Mouse (Mus musculus): ENCODE results near the gene St3gal5. TPM values are rescaled to one million over a fixed set of nuclear protein-coding genes. Genes with fewer than 3 reads are reported as not detected.

St3gal5 gene
- total RNA-seq, 2 experiments from 2014 or later: 58.4 to 66.9 TPM

DNA sequence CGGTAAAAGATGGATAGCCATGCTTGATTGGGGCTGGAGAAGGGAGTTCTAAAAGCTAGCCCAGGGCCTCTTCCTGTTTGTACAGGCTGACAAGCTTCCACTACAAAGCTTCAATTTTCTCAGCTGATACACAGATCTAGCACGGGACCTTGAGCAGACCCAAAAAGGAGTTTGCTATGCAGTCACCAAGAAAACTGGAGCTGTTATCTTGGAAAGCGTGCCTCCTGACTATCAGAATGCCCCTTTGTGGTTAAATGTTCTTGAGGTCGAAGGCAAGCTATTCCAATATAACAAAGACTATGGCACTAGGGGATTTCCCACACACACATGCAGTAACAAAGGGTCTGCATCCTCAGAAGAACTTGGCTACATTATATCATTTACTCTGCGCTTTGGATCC is 1.2 kb upstream of the St3gal5 start:
- intact Hi-C loops (cut with DNase I): loop anchor here (2.0 to 5.0 kb wide), 3 partner anchors 114 to 166 kb away; no protein-coding TSS in a partner anchor
- DNase-seq: no peak

DNA sequence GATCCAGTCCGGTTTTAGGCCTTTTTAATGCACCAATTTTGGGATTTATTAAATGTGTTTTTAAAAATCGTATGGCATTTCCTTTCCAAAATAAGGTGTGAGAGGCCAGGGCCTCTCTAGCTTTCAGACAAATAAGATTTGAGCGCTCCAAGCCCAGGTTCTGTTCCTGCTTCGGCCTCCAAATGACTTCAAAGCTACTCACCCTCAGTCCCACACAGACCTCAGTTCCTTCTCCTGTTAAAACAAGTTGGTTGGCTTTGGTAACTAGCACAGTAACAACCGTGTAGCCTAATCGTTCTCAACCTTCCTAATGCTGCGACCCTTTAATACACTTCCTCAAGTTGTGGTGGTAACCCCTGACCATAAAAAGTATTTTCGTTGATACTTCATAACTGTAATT is 723 bp upstream of the St3gal5 start:
- no peak for DNase-seq
- intact Hi-C loops (cut with DNase I): loop anchor here (2.0 to 5.0 kb wide), 3 partner anchors 114 to 166 kb away; no protein-coding TSS in a partner anchor

DNA sequence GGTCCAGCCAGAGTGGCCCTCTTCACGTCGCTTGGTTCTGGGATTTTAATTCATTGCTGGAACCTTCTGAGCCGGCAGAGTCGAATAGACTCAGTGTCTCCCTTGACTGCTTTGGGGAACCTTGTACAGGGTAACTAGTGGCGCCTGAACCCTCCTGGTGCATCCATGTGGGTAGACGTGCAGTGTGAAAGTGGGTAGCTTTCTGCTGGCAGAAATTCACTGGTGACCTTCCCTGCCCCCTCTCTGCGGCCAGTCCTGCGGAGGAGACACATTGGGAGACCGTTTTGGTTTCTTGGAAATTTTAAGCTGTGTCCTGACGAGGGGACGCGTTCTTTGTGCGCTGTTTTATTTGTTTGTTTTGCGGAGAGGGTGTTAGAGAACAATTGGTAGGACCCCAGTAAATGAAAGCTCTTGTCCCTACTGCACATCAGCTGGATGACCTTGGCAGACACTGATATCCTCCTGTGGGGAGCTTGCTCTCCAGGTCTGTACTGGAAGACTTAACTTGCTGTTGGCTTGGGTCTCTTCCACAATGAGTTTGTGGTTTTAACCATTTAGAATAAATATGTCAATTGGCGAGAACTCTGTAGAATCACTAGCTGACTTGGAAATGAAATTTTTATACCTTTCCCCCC is 746 bp downstream of the St3gal5 start:
- intact Hi-C loops (cut with DNase I): loop anchor here (2.0 to 5.0 kb wide), 3 partner anchors 67 to 164 kb away; no protein-coding TSS in a partner anchor
- DNase-seq: peak; percentile 19 to 37

DNA sequence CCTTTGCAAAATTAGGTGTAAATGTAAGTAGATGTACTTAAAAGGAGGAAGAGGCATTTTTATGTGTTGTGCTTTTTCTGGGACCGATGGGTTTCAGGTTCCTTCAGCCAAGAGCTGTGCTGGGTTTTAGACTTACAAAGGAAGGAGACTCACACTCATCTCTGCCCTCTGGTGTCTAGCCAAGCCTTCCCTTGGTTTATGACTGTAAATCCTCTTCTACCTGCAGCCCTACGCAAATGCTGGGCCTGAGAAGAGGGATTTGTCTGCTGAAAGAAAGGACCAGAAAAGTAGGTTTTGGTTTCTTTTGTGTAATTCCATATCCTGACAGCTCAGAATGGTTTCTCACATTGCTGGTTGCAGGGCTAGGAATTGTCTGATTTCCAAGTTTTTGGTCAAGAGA is 1.3 kb downstream of the St3gal5 start:
- no peak for DNase-seq
- intact Hi-C loops (cut with DNase I): loop anchor here (2.0 to 5.0 kb wide), 3 partner anchors 66 to 164 kb away; no protein-coding TSS in a partner anchor

DNA sequence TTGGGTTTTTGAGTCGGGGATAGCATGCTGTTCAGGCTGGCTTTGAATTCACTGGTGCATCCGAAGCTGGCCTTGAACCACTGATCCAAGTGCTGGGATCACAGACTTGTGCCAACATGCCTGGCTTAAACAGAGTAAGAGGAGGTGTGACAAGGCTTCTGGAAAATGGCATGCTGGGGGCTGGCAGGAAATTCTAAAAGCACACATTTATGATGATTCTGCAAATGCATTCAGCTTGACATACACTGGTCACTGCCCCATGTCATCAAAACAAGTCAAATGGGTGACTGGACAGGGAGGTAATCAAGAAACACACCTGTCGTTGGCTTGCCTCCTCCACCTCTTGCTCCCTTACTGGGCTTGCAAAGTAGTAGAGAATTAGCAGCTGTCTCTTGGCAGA is 1.9 kb downstream of the St3gal5 start:
- DNase-seq: no peak
- intact Hi-C loops (cut with DNase I): loop anchor here (2.0 to 5.0 kb wide), 3 partner anchors 66 to 163 kb away; no protein-coding TSS in a partner anchor

DNA sequence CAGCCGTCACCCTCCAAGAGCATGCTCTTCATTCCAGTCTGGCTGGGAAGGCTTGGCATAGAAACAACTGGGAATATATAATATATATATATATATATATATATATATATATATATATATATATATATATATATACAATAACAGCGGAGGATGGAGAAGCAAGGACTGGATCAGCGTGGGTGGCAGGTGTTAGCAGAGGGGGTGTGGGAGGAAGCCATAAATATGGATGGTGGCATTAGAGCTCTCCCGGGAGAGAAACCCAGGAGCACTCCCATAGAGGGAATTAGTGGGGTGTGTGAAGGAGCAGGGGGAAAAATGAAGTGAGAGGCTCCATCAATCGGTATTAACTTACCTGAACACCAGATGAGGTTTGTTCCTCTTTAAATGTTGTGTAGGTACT is 2.8 kb downstream of the St3gal5 start:
- no peak for DNase-seq
- intact Hi-C loops (cut with DNase I): no loop called here

DNA sequence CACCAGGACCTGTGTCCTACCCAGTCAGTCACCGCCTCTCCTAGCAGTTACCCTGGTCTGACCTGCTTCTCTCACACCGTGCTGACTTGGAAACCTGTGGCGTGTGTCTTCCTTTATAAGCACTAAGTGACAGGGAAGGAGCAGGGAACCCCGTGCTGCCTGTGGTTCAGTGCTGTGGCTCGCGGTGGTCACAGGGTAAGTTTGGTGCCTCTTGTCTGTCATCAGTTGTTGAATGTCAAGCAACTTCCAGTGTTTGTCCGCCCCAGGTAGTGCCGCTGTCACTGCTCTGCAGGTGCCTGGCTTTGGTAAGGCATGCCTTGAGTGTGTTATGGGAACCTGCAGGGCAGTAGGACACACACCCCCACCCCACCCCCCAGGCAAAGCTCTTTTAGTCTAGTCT is 3.5 kb downstream of the St3gal5 start:
- intact Hi-C loops (cut with DNase I): no loop called here
- no peak for DNase-seq

DNA sequence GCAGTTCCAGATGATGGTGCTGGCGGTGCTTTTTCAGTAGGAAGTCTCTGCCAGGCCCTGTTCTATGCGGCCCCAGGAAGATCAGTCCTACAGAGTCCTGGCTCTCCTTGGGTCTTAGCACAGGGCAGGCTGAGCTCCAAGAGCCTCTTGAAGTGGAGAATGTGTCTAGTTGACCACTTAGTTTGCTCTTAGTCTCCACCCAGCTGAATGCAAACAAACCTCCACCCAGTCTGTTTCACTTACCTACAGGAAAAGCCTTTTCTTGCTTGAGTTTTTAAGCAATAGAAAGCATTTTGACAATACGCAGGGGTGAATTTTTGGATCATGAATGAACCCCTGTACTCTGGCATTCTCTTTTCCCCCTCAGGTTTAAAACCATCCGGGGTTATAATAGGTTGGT is 4.0 kb downstream of the St3gal5 start:
- intact Hi-C loops (cut with DNase I): no loop called here
- DNase-seq: no peak

DNA sequence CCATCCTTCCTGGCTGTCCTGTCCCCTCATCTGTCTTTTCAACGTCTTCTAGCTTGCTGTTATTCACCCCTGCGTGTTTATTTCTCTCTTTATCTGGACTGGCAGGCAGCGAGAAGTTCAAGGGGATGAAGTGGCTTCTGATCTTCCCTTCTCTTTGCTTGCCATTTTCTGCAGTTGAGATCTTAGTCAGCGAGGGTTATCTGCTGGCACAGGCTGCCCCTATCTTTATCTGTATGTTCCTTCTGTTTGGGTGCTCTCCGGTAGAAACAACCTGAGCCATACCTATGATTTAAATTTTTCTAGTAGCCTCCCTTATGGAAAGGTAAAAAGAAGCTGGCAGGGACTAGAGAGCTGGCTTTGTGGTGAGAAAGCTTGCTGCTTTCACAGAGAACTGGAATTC is 4.7 kb downstream of the St3gal5 start:
- intact Hi-C loops (cut with DNase I): no loop called here
- DNase-seq: no peak

DNA sequence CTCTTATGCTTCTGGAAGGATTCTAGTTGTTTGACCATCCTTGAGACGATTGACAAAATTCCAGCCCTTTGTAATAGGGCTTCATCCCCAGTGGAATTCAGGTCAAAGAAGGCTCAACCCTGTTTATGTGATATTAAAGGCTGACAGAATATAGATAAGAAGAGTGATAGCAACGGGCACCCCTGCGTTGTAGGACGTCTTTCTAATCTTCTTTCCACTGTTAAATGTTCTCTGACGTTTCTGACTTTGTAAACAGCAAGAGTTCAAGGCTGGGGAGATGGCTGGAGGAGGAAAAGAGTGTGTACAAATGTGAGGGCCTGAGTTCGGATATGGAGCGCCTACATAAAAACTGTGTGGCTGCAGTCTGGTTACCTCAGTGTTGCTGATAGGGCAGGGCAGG is 7.1 kb downstream of the St3gal5 start:
- DNase-seq: no peak
- intact Hi-C loops (cut with DNase I): no loop called here

DNA sequence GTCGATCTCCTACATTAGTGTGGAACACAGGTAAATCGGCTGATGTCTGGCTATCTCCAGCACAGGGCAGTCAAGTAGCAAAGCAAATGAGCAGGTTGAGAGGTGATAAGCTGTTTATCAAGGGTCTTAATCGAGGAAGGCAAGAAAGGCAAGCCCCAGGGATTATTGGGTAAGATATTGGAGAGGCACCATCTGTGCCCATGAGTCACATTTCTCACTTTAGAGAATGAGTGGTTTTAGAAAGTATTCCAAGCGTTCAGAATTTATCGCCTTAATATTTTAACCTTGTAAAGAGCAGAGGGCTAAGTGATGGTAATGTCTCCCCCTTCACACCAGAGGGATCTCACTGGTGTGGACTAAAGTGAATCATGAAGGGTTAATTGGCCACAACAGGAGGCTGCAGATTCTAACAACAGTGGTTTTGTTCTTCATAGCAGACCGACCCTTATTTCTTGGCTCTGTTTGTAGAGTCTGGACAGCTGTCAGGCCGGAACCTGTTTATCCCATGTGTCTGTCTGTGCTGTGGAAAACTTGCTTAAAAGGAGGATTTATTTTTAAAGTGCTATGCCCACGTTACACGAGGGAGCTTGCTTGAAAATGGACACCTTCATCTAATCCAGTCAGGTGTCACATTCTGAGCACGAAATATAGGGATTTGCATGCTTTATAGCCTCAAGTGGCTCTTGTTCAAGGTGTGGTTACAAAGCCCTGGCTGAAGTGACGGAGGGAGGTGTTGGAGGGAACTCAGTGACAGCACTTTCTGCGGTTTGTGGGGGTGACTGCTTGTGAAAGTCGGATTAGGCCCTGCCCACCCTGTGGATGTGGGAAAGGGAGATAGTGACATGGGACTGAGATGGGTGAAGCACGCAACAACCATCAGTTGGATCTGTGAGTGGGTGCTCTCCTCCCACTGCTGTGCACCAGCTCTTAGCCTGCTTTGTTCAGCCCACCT is 11.8 kb downstream of the St3gal5 start:
- no peak for DNase-seq
- intact Hi-C loops (cut with DNase I): no loop called here

DNA sequence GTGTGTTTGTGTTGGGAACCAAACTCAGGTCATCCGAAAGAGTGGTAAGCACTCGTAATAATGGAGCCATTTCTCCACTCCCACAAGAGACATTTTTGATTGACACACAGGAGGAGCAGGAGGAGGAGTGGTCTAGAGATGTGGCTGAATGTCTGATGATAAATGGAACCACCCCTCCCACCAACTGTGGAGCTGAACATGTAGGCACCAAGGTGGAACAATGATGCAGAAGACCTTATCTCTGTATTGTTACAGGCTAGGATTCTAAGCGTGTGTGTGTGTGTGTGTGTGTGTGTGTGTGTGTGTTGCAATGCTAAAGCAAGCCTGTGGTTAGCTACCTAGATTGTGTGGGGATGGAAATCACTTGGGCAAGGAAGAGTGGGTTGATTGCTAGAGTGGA is 13.2 kb downstream of the St3gal5 start:
- no peak for DNase-seq
- intact Hi-C loops (cut with DNase I): no loop called here

DNA sequence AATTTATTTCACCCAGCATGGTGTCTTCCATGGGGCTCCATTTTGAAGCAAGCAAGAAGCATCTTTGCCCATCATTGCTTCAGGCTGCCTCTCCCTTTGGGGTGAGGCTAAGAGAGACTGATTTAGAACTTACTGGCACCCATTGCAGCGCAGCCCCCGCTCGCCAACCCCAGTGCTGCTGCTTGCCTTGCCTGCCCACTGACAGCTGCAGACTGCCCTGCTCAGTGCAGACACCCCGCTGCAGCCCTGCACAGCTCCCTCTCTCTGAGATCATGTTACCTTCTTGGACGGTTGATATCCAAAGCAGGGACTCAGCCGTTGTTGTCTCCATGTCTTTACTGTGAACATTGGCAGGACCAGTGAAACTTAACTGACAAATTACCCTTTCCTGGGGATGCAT is 15.2 kb downstream of the St3gal5 start:
- intact Hi-C loops (cut with DNase I): no loop called here
- no peak for DNase-seq

DNA sequence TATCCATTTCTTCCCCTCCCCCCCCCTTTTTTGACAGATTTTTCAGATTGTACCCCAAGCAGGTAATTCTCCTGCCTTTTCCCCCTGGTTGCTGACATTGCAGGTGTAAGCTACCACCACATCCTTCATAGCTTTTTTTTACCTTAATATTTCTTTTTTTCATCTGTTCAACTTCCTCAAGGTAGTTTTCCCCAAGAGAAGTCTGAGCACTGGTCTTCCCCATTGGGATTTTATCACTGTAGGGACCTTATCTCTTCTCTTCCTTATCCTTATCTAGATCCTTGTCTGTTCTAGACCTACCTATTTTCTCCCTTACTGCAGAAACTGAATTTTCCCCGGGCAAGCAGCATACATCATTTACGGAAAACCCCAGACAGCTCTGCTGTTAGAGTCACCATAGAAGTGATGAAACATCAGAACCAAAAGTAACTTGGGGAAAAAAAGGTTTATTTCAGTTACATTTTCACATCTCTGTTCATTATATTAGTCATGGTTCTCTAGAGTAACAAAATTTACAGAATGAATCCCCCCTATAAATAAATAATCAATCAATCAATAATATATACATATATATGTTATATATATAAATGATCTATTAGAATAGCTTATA is 15.8 kb downstream of the St3gal5 start:
- no peak for DNase-seq
- intact Hi-C loops (cut with DNase I): no loop called here

DNA sequence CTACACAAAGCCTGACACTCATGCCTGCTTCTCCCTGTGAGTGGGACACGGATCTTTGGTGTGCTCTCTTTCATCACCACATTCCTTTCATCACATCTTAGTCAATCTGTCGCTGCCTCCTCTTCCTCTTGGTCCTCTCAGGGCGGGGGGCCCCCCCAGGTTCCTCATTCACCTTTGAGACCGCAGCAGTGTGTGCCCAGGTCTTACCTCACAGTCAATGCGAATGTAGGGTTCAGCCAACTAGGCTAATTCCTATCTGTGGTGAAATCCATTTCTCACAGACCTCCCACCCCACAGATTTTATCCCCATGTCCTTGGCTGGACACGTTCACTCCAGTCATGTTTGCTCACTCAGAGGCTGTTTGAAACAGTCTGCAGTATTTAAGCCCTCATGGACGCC is 17.5 kb downstream of the St3gal5 start:
- DNase-seq: no peak
- intact Hi-C loops (cut with DNase I): no loop called here

DNA sequence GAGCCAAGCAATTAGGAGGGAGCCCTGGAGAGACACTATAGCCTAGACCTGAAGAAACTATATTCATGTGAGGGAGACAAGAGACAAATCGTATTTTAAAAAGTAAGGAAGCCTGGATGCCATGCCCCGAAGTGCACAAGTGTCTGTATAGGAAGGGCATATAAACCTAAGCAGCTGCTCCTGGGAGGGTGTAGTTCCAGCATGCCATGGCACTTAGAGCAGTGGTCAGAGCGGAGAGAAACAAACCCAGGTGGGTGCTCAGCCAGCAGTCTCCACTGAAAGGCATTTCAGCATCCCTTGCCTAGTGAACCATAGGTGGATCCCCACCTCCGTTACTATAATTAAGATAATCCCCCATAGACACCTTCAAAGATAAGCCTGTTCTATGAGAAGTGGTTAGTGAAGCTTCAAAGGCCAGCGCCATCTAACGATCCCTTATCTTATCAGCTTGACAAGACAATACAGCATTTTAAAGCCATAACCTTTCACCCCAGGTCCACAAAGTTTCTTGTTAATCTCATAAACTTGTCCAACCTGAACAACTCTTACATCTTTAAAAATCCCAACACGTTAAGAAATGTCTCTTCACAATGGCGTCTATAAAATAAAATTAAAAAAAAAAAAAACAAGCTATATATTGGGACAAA is 20.1 kb downstream of the St3gal5 start:
- no peak for DNase-seq
- intact Hi-C loops (cut with DNase I): no loop called here

DNA sequence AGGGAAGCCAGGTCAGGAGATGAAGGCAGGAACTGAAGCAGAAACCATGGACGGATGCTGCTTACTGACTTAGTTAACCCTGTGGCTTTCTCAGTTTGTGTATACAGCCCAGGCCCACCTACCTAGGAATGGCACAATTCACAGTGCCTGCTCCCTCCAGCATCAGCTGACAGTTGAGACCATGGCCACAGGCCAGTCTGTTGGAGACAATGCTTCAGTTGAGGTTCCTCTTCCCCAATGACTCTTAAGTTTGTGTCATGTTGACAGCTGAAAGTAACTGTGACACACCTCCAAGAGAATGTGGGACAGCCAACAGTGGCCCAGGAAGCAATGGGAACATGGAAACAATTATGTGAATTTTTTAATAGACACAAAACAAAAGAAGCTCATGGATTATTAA is 22.5 kb downstream of the St3gal5 start:
- no peak for DNase-seq
- intact Hi-C loops (cut with DNase I): no loop called here

DNA sequence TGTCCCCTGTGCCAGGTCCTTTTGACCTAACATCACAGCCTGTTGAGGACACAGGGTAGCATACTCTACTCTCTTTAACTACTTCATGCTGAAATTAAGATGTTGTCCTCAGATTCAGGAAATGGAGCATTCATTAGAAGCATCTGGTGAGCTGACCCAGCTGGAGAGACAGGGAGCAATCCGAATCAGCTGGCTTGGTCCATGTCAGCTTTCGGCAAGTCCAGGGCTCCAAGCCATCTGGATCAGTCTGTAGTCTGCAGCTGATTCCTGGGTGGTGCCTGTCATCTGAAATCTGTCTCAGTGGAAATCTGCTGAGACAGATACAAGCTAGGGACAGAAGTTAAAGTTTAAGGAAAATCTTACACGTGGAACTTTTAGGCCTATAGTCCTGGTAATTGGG is 23.9 kb downstream of the St3gal5 start:
- intact Hi-C loops (cut with DNase I): no loop called here
- DNase-seq: peak in 1 of 2 experiments; percentile 37

DNA sequence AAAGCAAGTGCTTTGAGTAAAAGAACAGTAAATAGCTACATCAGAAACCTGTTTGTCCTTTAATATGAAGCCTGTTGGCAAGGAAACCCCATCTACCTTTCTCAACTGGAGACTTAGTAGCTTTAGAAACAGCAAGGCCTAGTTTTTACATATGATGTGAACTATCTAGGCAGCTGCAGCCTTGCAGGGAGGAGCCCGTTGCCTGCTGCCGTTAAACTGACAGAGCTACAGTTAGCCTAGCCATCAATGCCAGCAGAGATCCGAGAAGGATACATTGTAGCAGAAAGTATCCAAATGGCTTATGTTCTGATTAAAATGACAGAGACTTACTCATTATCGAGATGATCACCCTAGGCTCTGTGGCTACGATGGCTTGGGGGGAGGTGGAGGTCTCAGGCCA is 25.1 kb downstream of the St3gal5 start:
- intact Hi-C loops (cut with DNase I): no loop called here
- DNase-seq: no peak

DNA sequence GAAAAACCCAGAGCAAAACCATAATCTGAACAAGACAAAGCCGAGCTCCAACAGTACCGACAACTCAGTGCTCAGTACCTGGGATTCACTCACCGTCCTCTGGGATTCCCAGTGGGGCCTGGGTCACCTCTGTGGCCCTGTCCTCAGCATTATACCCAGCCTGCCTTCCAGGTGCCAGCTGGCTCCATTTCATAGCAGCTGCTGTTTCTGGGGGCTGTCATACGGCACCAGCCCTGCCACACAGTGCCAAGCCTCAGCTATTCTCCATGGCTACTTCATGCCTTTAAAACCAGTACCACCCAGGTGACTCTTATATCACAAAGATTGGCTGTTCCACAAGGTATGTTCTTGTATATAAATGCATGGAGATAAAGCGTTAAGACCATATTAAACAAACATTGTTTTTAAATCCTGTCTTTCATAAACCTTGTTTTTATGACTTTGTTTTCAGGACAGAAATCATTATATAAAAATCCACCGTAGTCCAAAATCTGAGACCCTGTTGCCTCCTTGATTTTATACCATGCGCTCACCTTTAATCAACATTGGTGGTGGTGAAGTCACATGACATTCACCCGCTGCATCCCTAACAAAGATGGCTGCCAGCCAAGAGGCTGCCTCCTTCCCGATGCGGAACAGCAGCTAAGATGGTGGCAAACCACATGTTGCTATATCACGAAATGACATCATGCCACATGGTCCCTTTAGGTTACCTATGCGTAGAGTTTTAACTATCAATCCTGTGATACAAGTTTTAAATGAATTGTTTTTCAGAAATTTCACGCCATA is 27.1 kb downstream of the St3gal5 start:
- DNase-seq: no peak
- intact Hi-C loops (cut with DNase I): no loop called here

Measured in heart, postnatal 36 days (tissue).